Mouse (Mus musculus) common myeloid progenitor, adult 5-6 weeks (primary cell): ENCODE measurements at regions not wholly inside any gene's neighbourhood (a gene's known extent, or its start where the extent isn't known, plus 50 kb on each side); places are given as distances from the start of the nearest gene placed in this dataset.
A peak's percentile ranks its signal among the peaks of the same experiment; 100 is the strongest.

Experiments
- ATAC-seq: replicated peaks from 2 replicates; pipeline ENCODE4 v1.8.0; 2016; ENCODE audit warnings: low read depth, mild to moderate bottlenecking, moderate TSS enrichment, inconsistent platforms; ENCODE audit not compliant: poor library complexity, severe bottlenecking

DNA sequence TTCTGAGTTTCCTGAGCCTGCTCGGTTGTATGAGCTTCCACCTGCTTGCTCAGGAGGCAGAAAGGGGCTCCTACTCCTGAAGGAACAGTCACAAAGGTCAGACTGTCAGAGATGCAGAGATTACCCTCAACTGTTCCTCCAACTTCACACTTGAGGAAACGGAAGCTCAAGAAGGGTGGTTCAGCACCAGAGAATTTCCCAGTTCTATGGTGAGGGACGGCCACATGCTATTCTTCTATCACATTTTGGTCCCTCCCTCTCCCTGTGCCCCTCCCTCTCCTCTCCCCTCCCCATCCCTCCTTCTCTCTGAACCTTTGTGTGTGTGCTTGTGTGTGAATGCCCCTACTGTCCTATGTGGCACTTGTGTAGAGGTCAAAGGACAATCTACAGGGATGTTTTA, 386.0 kb downstream of the Rps24 start:
- no peak for ATAC-seq

DNA sequence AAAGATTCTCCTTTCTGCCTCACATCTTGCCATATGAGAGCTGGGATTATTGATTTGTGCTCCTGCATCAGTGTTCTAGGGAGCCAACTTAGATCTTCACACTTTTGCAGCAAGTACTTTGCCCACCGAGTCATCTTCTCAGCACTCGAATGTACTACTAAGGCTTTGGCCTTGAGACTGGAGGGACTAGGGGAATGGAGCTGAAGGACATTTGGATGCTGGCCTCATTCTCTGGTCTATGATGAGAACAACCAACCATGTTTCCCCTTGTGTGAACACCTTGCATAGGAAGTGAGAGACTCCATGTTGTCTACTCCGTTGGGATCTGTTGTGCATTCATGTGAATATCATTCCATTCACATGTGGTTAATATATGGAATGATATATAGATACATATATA, 386.5 kb downstream of the Rps24 start:
- ATAC-seq: no peak

DNA sequence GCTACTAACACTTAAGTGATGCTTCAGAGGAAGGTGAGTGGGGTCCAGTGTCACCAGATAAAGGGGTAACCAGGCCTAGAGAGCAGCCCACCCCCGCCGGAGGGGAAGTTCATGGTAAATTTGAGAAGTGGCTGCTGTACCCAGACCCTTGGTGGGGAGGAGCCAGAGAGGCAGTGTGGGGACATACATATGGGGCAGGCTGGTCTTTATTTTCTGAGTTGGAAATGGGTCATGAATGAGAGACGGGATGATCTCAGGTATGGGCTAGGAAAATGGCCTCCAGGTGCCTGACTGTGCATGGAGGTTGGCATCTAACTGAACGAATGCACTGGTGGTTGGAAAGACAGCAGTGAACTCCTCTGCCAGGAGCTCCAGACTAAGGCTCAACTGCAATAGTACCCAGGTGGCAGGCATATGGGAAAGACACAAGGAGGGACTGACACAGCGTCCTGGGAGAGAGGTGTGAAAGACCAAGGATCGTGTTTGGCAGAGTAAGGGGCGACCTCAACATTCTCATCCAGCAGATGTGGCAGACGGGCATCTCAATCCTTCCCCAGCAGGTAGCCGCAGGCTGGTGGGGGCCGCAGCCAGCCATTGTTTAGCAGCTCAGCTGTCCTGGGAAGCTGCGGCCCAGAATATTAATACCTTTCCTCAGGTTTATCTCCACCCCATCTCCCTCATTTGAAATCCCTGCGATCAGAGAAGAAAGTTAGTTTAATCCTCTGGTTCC, 387.7 kb downstream of the Rps24 start:
- no peak for ATAC-seq

DNA sequence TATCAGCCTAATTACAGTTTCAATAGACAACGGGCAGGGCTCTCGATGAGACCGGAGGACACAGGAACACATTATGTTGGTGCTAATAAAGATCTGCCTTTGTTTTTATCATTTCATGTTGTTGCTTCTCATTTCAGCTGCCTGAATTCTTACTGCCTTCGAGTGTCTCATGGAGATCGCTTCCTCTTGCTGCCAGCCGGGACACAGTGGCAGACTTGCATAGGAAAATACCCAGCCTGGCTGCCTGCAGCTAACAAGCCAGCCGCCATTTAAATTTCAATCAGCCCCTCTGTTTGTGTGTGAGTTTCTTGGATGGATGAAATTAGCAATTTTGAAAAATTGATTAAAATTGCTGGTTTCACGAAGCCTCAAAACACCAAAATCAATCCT, 388.2 kb downstream of the Rps24 start:
- ATAC-seq: no peak

DNA sequence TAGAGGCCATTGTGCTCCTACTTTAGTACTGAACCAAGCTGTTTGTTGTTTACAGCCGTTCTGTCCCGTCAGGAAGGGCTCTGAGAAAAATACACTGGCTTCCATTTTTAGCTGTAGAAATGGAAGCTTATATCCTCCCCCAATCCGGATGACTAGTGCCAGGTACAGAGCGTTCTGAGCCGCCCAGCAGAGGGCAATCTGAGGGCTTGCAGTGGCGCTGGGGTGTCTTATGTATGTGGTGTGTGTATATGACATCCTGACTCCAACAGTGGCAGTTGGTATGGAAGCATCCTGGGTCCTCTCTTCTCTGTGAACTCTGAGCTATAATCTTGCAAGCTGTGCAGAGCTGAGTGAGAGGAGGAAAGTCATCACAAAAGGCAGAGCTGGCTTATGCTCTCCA, 389.0 kb downstream of the Rps24 start:
- ATAC-seq: no peak

DNA sequence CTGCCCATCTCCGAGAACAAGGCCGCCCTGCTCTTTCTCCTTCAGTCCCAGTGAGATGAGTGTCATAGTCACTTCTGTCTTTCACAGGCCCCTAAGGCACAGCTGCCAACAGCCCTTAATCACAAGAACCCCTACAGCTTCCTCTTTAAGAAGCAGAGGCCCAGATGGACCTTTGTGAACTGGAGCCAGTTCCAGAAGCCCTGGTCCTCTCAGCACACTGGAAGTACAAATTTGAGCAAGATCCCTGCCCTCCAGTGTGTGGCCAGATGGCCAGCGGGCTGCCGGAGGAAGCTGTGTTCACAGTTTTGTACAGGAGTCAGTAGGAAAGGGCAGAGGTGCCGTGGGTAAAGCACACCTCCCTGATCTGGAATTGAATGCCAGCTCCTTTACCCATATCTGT, 389.6 kb downstream of the Rps24 start:
- no peak for ATAC-seq

DNA sequence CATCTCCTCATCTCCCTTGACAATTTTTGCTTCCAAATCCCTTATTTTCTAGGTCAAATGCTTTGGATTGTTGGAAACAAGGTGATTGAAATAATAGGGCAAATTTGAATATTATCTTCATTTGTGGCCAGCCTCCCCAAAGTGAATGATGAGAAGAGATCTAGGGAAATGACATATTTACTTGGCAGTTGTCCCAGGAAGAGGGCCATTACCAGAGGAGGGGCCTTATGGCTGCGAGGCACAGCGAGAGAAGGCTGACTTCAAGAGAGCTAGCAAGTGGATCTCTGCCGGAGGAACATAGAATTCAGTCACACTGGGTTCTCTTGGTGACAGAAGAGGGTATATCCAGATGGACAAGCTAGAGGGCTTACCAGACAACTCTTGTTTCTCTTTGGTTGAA, 390.9 kb downstream of the Rps24 start:
- no peak for ATAC-seq

DNA sequence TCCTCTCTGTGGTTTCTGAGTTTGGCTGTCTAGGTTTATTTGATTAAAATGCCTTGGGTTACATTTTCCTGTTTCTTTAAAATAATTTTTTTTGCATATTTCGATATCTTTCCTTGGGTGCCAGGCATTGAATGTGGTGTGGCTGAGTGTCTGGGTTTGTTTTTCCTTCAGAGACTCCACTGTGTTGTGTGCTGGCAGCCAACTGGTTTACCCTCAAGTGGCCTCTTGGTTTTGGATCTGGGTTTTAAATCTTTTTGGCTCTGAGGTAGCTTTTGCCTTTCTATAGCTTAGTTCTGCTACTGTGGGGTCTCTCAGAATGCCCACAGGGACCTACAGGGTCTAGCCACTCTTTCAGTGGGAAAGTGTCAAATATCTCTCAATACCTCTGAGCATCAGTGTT, 399.2 kb downstream of the Rps24 start:
- no peak for ATAC-seq

DNA sequence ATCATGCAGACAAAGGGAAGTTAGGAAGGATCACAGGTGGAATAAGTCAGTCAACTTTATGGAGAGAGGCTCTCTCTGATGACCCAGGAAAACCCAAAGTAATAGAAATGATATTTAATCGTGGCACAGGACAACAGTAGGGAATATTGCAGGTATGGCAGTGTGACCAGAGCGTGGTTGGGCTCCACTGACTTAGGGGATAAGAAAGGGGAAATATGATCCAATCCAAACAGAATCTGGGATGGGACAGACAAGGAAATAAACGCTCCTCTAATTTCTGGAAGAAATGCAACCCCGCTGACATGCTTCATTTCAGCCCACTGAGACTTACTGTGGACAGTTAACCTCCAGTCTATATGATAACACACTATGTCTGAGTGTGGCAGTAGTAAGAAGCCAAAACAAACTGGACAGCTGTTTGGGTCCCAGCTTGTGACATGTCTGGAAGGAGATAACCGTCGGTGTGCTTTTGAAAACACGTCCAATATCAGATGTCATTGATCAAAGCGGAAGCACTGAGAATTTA, 400.0 kb downstream of the Rps24 start:
- ATAC-seq: no peak

DNA sequence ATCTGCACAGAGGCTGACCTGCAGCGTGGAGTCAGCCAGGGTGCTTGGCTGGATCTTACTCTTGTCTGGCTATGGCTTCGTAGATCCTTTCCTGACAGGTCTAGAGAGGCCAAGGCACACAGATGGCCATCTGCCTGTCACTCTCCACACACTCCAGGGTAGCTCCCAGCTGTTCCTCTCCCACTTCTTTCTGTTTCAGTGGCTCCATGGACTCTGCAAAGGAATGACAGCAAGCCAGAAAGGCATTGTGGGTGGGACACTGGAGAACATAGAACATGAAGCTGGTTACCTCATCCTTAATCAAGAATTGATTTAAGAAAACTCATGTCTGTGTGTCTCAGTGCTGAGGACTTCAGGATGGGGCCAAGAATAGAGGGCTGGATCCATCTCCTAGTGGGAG, 403.9 kb downstream of the Rps24 start:
- no peak for ATAC-seq

DNA sequence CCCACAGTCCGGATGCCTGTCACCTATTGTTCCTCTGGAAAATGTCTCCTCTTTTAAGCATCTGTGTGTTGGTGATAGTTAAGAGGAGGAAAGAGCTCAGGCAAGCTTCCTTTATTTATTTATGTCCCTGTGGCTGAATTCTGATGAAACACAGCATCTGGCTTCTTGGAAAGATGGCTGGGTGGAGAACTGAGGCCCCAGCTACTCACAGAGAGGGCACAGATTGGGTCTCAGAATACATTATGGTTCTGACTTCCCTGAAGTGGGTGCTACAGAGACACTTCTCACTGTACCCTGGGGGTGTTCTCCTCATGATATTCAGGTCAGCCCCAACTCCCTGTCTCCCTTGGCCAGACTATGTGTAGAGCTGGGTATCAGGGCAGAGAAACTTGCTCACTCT, 408.3 kb downstream of the Rps24 start:
- no peak for ATAC-seq

DNA sequence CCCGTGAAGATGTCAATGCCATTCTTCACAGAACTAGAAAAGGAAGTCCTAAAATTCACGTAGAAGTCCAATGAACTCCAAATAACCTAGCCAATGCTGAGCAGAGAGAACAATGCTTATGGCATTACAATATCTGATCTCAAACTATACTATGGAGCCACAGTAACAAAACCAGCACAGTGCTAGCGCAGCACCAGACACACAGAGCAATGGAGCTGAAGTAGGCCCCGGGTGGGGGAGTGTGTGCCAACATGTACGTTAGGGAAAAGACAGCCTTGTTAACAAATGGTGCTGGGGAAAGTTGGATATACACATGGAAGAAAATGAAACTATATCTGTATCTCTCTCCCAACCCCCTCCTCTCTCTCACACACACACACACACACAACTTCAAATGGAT, 409.8 kb downstream of the Rps24 start:
- ATAC-seq: no peak

DNA sequence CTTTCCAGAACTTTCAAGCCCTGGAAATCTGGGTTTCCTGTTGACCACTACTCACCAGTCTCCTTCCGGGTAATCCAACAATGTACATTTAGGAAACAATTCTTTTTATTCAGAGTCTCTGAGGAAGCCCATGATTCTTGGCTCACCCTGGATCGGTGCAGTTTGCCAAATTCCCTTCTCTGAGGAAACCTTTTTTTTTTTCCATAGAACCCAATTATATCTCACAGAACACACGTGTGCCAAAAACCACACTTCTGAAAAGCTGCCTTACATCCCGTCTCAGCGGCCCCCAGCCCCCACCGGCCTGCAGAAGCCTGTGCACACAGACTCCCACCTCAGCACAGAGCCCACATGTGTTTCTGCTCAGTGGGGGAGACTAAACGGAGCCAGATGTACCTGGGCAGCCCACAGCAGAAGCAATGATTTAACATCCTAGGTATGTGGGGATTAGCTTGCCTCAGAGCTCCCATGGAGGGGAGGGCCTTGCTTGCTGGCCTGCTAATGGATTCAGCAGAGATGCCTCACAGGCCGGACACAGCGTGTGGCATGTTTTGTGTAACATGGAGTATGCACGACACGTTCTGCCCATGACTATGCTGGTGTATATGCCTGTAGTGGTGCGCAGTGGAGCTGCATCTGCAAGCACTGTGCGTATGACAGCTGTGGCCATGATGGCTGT, 413.7 kb downstream of the Rps24 start:
- no peak for ATAC-seq

DNA sequence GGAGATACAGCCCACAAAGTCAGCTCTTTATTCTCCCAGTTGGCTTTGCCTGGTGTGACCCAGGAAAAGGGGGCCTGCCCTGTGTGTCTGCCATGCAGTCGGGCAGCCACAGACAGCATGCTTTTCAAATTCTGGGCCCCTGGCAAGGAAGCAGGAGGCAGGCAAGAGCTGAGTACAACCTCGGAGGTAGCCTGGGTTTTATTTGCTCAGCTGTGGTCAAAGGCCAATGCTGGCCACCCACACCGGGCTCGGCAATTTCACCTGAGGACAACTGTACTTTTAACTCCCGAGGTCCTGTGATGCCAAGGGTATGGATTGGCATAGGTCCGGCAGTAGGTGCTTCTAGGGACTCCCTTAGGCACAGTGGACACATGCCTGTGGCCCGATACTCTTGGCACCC, 414.8 kb downstream of the Rps24 start:
- ATAC-seq: no peak

DNA sequence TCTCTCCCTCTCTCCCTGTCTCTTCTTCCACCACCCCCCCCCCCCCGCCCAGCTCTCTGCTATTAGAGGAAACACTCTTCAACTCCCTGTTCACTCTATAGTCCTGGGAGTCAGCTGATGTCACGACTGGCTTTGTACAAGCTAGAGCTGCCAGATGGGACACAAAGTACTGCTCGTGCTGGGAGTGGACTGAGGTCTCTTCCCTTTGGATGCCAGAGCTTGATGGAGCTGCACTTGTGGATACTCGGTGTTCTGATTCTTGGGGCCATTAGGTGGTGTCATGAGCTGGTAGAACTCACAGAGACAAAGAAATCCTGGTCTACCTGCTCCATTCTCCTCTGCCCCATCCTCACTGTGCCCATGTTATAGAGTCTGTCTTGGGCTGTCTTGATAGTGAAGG, 415.9 kb downstream of the Rps24 start:
- ATAC-seq: no peak

DNA sequence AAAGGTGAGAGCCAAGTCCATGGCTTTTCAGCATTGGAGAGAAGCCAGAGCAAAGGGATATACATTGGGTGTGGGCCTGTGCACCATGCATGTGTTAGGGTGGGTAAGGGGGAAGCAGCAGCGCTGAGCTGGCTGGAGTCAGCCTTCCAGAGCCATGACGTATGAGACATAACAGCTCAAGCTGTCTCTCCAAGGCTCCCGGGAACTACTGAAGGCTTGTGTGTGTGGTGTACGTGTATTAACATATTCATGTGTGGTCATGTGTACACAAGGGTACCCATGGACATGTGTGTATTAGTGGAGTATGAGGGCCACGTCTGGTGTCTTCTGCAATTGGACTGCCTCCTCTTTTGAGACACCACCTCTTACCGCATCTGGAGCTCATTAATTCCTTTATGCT, 417.8 kb downstream of the Rps24 start:
- no peak for ATAC-seq

DNA sequence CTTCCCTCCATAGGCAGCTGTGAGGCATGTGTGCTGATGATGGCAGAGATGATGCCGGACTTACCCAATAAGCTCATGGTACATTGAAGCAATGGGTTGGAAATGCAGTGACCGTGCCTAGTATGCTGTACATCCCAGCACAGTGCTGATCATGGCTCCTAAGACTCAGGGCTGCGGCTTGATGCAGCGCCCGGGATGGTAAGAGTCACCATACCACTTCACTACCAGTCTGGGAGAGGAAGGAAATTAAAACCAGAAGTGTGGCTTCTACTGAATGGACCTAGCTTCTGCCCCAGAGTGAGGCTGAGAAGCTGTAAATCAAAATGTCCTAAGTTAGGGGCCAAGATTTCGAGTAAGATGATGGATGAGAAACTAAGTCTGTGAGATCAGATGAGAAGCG, 420.0 kb downstream of the Rps24 start:
- ATAC-seq: peak; percentile 68

DNA sequence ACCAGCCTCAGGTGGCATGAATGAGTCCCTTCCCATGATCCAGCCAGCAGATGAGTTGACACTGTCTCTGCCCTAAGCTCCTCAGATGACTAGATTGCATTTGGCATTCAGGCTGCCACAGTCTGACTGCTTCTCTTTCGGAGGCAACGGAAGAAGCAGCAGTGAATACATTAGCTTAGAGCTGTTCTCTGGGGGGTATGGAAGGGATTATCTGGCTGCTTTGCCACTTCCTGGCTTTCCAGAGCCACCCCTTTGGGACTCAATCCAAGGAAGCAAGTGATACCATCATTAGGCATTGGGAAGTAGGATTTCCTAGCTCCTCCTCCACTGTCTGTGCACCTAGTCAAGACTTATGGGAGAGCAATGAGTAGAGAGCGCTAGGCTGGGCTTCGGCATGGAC, 421.5 kb downstream of the Rps24 start:
- no peak for ATAC-seq

DNA sequence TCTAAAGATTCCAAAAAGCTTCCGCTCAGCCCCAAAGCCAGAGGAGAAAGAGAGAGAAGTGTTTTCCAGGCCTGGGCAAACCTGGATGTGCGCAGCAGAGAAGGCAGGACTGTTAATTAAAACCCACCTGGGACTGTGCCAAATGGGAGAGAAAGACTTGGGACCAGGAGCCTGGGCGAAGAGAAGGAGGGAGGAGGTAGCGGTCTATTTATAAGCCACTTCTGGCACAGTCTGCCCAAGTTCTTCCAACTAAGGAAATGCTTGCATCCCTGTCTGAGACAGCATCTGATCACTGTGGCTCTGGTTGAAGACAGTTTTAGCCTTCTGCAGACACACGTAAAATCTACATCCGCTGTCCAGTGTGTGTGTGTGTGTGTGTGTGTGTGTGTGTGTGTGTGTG, 424.7 kb downstream of the Rps24 start:
- ATAC-seq: no peak

DNA sequence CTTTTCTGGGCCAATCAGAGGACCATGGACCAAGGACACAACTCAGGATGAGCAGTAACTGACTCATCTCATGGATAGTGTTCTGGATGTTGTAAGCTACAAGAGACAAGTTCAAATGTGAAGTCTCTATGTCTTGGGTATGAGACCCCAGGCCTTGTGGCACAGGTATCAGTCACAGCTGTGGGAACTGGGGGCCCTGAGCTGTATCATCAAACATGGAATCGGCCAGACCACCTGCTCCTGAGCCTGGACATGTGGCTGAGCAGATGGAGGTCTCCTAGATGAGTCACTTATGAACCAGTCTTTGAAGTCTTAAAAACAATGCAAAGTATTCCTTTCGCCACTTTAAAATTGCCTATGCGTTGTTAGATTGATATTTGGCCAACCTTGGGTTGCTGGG, 432.1 kb downstream of the Rps24 start:
- ATAC-seq: no peak

DNA sequence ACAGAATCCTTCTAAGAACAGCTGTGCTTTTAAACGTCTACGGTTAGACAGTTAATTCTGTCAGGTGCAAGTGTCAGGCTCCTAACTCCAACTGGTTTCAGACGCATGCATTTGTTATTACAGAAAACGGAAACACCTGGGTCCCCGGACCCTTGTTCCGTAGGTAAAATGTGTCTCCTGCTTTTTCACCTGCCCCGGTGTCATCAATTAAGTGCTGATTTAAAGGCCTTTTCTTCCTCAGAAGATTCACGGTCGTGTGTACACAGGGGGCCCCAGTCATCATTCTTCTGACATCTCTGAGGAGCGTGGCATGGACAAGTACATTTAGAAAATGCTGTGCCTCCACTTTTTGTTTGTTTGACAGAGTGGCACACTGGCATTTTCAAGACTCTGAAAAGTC, 435.1 kb downstream of the Rps24 start:
- no peak for ATAC-seq

DNA sequence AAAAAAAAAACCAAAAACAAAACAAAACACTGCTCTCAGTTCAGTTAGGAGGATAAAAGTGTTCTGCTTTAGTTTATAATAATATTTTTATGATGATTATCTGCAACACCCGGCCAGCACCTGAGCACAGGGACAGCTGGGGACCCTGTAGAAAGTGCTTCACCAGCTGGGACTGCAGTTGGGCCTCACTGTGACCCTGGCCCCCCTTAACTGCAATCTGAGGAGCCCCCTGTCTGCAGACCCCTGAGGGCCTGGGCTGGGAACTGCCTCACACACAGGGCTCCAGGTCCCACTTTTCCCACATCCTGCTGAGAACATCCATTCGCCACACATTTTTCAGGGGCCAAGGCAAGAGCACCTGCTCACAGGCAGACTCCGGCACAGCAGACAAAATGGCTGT, 437.6 kb downstream of the Rps24 start:
- ATAC-seq: no peak
